Mouse (Mus musculus) layer of hippocampus, adult 2 months (tissue): ENCODE measurements at regions not wholly inside any gene's neighbourhood (a gene's known extent, or its start where the extent isn't known, plus 50 kb on each side); places are given as distances from the start of the nearest gene placed in this dataset.
A peak's percentile ranks its signal among the peaks of the same experiment; 100 is the strongest.

Experiments
- DNase-seq, 2 experiments: peaks; one replicate each; pipeline ENCODE4 v3.0.0; 2022; ENCODE audit warnings: low spot score in 2 of 2
- H3K27ac ChIP-seq: fragments of 200-600 bp; 2 replicates; pipeline ENCODE4 v1.8.1; 2022
- H3K4me3 ChIP-seq: fragments of 200-600 bp; 2 replicates; pipeline ENCODE4 v1.8.1; 2022; ENCODE audit warnings: mild to moderate bottlenecking
- CTCF ChIP-seq: fragments of 200-600 bp; conservative IDR thresholded peaks from 2 replicates; pipeline ENCODE4 v1.8.1; 2022; ENCODE audit warnings: antibody characterized with exemption, mild to moderate bottlenecking, moderate library complexity

DNA sequence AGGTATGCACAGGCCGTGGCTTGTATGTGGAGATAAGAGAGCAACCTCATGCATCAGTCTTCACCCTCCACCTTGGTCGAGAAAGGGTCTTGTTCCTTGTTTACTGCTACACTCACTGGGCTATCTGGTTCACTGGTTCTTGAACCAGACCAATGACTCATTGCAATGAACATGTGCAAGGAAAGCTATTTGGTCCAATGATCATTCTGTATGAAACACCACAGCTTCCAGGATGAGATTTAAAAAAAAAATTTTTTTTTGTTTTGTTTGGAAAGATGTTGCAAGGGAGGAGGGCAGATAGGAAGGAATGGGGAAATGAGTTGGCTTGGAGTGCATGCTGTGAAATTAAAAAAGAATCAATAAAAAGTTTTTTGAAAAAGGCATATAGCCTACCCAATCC lies 174.7 kb downstream of the En1 start:
- no peak for TF ChIP-seq CTCF
- DNase-seq = no peak

GRCm38 (mm10) chr1:120777468-120777867 lies 175.2 kb downstream of the En1 start:
- no peak overlapping the region for H3K27ac ChIP-seq
- TF ChIP-seq CTCF = no peak
- no peak for DNase-seq
- no peak overlapping the region for H3K4me3 ChIP-seq

More for the DNA sequence above, 174.7 kb downstream of the En1 start:
- Histone ChIP-seq H3K27ac (no peak overlapping the region), H3K4me3 (no peak overlapping the region)

DNA sequence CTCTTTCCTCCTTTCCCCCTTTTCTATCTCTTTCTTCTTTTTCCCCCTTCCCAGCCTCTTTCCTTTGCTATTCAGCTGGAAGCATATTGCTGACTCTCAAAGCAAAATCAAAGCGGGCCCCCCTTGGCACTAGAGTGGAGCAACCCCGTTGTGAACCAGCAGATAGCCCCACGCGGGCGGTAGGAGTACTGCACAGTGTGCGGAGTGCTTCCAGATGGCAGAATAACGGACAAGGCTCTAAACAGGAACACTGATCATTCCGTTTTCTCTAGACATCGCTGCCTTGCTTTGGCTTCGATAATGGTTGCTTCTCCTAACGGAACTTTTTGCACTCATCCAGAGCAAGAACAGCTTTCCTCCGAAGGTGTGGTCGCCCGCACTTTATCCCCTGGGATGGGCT lies 193.0 kb downstream of the En1 start:
- peak; percentile 77 for TF ChIP-seq CTCF

GRCm38 (mm10) chr1:120801248-120801979 lies 199.2 kb downstream of the En1 start:
- H3K27ac ChIP-seq = no peak overlapping the region
- H3K4me3 ChIP-seq = no peak overlapping the region
- no peak for DNase-seq
- no peak for TF ChIP-seq CTCF

More for the DNA sequence above, 193.0 kb downstream of the En1 start:
- peak overlapping the region; percentile 68 for H3K27ac ChIP-seq
- H3K4me3 ChIP-seq = peak overlapping the region; percentile 46
- DNase-seq = peak; percentile 31 to 59

DNA sequence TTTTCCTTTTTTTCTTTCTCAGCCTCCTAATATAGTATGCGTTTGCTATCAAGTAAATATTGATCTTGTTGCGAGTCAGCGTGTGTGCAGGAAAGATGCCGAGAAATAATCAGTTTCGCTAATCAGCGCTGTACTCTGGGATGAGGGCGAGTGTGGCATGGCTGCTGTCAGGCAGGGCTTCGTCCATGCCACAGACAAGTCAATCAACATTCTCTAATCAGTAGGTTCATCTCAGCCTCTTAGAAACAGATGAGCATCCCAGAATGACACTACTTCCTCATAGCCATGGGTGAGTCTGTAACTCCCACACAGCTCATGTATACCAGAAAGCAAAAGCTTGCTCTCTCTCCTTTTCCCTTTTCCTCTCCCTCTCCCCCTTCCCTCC lies 199.8 kb downstream of the En1 start:
- H3K4me3 ChIP-seq = no peak overlapping the region
- DNase-seq = no peak
- no peak overlapping the region for H3K27ac ChIP-seq
- TF ChIP-seq CTCF = no peak

DNA sequence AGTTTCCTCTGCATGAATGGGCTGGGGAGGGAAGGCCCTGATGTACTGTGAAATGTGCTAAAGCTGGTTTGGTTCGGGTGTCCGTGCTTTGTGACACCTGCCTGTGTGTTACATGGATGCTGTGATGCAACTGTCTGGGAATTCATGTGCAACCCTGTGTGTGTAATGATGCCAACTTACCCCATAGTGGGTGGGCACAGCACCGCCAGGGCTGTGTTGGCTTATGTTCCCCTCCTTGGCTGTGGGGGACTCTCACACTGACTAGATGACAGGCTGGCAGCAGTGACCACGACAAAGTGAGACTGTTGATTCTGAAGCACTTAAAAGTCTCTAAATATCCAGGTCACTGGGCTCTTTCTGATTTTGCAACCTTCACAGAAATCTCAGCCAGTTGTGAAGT lies 212.2 kb downstream of the En1 start:
- no peak for TF ChIP-seq CTCF
- no peak overlapping the region for H3K27ac ChIP-seq
- DNase-seq = no peak

GRCm38 (mm10) chr1:120816237-120816820 lies 214.1 kb downstream of the En1 start:
- H3K27ac ChIP-seq = no peak overlapping the region
- no peak overlapping the region for H3K4me3 ChIP-seq
- DNase-seq = no peak
- peak; percentile 23; the same call in 1 of the 2 replicates for TF ChIP-seq CTCF

More for the DNA sequence above, 212.2 kb downstream of the En1 start:
- no peak overlapping the region for H3K4me3 ChIP-seq

- TF ChIP-seq CTCF = no peak
- Histone ChIP-seq H3K4me3 (no peak overlapping the region), H3K27ac (no peak overlapping the region)
- no peak for DNase-seq
Observed at GRCm38 (mm10) chr1:120817563-120817962, 215.3 kb downstream of the En1 start.

DNA sequence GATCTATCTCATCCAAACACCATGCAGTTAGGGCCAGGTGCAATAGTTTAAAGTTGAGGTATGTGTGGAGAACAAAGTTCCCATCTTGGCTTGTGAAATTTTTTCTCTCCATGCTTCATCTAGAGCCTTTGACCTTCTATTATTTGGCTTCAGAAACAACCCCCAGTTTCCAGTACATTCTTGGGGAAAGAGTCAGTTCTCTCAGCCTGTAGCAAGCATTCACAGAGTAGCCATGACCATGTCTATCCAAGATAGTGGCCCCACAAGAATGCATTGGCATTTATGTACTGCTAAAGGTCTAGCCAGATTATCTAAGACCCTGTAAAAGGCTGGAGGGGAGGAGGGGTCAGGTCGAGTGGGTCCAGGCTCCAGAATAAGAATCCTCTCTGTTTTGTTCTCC lies 229.8 kb downstream of the En1 start:
- no peak for TF ChIP-seq CTCF
- no peak for DNase-seq
- Histone ChIP-seq H3K4me3 (no peak overlapping the region), H3K27ac (no peak overlapping the region)

- TF ChIP-seq CTCF = no peak
- Histone ChIP-seq H3K4me3 (no peak overlapping the region), H3K27ac (no peak overlapping the region)
- no peak for DNase-seq
Observed at GRCm38 (mm10) chr1:120842596-120842995, 240.4 kb downstream of the En1 start.

DNA sequence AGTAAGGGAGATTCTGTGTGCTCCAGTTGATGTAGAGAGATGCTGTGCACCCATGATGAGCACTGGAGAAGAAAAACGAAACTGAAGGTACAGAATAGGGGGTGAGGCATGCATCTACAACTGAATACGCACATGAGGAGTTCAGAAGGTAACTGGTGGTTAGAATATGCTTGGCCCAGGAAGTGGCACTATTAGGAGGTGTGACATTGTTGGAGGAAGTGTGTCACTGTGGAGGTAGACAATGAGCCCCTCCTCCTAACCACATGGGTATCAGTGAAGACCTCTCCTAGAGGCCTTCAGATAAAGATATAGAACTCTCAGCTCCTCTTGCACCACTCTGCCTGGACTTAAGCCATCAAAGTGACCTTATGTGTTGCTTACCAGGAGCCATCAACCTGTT lies 243.9 kb downstream of the En1 start:
- no peak for TF ChIP-seq CTCF
- no peak overlapping the region for H3K27ac ChIP-seq
- DNase-seq = no peak
- H3K4me3 ChIP-seq = no peak overlapping the region

DNA sequence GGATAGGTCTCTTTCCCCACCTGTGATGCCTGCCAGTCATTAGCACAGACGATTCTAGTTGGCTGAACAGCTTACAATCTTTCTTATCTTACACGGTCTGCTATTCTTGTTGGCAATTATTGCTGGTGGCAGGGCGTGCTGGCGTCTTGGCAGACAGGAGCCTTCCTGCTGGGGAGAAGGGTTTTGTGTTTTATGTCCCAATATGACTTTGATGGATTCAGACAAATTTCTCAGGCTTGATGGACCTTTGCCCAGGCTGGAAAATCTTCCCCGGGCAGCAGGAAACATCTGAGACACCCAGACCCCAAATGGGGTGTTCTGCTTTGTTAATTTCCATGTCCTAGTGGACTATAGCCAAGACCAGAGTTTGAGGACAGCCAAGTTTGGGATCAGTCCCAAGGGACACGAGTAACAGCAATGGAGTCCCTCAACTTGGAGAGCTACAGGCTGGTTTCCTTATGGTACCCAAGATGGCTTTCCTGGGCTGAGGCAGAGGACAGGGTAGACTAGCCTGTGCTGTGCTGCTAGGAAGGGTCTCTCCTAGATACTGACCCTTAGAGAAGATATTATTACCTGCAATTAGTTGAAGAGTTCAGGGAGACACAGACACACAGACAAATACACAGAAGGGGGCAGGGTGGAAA lies 249.8 kb downstream of the En1 start:
- H3K27ac ChIP-seq = no peak overlapping the region
- no peak overlapping the region for H3K4me3 ChIP-seq
- TF ChIP-seq CTCF = no peak
- DNase-seq = no peak

DNA sequence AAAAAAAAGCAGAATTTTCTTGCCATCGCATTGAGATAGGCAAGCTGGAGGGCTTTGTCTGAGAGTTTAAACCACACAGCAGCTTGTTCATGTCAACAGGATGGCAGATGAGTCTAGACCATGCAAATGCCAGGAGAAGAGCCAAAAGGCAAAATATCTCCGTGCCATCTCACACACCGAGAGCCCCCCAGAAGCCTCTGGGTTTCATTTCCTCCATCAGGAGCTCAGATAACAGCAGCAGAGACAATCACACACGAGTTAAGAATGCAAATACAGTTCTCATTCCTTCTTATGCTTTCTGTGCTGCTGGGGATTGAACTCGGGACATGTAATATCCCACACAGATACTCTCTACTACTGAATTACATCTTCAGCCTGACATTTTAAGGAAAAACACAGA lies 255.3 kb downstream of the En1 start:
- no peak for DNase-seq
- H3K27ac ChIP-seq = no peak overlapping the region
- TF ChIP-seq CTCF = no peak
- H3K4me3 ChIP-seq = no peak overlapping the region

- H3K27ac ChIP-seq = no peak overlapping the region
- H3K4me3 ChIP-seq = no peak overlapping the region
- no peak for DNase-seq
- TF ChIP-seq CTCF = no peak
Observed at GRCm38 (mm10) chr1:120859546-120859945, 257.3 kb downstream of the En1 start.
